Mouse (Mus musculus): Measurements from ENCODE around the gene Corin. TPM values are rescaled to one million over a fixed set of nuclear protein-coding genes. Genes with fewer than 3 reads are reported as not detected.

Corin gene
- polyA plus RNA-seq, 1 experiment, result 0.50 TPM

DNA sequence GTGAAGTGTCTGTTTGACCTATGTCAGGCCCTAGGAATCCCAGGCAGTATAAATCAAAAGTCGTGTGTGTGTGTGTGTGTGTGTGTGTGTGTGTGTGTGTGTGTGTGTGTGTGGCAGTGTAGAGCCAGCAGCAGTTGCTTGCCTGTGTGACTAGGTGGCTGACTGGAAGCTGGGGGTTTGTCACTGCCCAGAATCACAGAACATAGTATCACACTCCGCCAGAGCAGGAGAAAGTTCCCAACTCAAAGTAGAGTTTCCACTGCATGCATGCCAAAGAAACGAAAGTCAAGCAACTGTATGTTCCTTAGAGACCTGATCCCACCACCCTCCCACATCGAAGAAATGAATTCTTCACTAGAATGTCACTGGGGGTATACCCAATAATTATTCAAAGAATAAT, 61.3 kb downstream of the Corin start:
- DNase-seq (ENCODE audit: low read depth), result no peak

DNA sequence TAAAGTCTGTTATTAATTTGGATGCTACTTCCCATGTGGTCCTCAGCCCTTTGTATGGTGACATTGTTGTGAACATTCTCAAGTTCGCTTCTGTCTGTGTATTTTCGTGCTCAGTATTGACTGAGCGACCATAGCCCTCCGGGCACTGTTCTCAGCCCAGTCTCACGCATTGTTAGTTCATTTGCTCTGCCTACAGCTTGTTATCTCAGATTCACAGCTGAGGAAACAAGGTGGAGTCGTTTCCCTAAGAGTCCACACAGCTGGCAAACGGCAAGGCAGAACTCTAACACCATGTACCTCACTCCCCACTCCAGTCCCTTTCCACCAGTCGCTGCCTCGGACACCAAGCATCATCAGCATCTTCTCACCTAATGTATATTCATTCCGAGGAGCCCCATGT, 63.1 kb downstream of the Corin start:
- no peak for DNase-seq (ENCODE audit: low read depth)

DNA sequence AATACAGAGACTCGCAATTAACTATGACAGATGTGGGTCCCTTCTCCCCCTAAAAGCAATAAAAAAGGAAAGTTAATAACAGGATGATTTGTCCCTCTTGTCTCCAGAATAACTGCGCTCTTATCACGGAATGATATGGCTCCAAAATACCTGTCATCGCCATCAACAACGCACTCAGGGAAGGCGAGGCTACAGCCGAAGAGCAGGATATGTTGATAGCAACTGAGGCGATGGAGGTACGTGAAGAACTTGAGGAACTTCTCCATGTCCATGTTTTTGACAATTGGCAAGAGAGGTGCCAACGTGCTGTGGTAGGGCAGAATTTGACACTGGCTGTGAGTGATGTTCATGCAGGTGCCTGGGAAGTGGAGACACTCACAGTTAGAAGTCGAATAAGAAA, 69.2 kb downstream of the Corin start:
- DNase-seq (ENCODE audit: low read depth), result no peak

DNA sequence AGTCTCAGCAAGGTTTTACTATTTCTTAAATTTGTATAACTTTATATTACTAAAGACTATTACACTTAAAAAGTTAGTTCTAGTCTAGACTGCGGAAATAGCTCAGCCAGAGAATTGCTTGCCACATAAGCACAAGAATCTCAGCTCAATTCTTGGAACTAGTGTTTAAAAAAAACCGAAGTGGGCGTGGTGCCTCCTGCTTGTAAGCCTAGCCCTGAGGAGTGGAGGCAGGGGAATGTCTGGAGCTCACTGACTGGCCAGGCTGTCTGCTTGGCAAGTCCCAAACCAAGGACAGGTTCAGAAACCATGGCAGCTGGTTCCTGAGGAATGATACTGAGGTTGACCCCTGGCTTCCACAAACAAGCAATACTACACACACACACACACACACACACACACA, 72.4 kb downstream of the Corin start:
- no peak for DNase-seq (ENCODE audit: low read depth)

DNA sequence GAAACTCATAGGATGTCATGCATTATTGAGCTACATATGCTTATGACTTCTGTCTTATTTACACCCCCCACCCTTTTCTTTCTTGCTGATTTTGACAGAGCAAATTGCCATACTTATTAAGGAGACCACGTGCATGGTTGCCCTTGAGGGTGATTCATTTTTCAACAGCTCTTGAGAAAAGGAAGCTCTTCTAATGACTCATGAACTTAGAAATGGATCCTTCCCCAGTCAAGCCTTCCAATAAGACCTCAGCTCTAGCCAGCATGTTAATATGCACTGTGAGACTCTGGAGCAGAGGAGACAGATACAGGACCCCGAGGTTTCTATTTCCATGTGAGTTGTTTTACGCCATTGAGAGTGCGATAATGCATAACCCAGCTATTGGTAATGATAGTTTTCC, 76.7 kb downstream of the Corin start:
- no peak for DNase-seq (ENCODE audit: low read depth)

DNA sequence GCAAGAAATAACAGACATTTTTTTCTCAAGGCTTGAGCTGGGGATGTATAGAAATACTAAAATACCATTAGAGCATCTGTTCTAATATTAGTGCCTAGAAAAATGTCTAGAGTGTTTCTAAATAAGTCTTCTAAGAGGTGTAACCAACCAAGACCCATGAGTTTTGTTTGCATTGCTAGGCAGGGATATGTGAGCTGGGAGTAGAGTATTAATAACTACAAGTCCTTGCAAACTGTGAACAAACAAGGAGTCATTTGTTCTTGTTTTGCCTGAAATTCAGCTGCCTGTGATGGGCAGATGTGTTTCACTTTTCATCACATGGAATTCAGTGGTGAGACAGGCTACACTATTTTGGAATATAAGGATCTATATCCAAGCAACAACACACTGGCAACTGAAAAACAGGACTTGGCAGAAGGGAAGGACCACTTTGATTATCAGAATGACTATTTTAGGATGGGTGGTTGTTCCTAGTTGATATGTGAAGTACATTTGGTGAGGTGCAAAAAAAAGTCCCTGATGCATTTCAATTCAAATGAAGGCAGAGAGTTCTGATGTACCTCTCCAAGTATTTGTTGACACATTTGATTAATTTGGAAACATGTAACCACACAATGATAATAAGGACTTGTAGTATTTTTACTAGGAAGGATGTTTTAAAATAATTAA, 78.8 kb downstream of the Corin start:
- DNase-seq (ENCODE audit: low read depth), result no peak

DNA sequence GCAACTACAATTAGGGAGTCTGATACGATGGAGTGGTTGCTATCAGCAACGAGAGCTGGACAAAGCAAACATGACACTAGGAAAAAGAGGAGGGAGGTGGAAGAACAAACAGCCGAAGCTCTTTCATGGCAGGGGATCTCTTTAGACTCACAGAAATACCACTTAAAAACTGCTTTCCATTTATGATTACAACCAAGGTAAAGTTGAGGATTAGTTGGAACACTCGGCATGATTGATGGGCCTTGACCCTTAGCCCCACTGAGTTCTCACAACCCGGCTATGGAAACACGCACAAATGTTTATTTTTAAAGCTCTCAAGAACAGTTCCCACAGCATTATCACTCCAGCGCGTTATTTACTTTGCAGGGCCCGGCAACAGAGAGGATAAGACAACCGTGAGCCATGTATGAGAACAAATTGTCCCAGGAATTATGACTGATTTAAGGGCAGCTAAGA, 92.4 kb downstream of the Corin start:
- no peak for DNase-seq (ENCODE audit: low read depth)

DNA sequence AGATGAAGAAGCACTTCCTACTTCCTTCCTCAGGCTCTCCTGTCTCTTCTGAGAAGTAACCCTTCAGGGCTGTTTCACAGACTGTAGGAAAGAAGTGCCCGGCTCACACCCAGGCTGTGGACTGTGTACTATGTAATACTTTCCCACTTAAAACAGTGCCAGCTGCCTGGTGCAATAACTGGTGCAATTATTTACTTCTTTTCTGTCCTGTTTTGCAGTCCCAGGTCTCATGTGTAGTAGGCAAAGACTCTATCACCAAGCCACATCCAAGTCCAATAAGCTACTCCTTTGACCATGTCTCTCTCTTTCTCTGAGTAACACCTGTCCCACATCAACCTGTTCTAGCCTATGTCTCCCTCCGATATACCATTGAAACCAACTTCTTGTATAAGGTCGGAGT, 93.4 kb downstream of the Corin start:
- no peak for DNase-seq (ENCODE audit: low read depth)

DNA sequence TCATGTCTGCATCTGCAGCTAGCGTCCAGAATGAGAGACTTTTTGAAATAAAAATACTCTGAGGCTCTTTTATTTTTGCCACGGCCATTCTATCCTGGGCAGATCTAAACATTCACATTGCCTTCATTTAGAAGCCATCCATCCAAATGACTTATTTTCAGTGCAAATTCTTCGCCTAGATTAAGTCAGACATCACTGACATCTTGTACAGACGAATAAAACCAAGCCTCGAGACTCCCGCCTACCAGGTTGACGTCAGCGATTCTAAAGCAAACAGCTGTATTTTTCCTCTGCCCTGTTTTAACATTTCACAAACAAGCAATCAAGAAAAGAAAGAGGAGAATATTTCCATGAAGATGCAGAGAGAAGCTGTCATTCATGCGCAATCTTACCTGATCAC, 100.9 kb downstream of the Corin start:
- no peak for DNase-seq (ENCODE audit: low read depth)

DNA sequence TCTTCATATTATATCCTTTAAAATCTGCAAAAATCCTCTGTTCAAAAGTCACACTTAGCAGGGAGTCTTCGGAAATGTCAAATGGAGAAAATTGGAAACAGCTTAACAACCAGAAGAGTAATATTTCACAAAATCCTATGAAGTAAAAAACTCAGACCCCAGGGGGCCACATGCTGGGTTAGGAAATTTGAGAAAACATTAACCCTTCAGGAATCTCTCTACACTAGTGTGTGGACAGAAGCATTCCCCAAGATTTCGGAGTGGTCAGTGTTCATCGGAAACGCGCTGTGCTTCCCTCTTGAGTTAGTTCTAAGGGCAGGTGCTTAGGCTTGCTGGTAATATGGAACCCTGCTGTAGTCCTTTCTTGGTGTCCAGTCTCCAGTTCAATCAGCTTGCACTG, 101.4 kb downstream of the Corin start:
- DNase-seq (ENCODE audit: low read depth), result no peak

DNA sequence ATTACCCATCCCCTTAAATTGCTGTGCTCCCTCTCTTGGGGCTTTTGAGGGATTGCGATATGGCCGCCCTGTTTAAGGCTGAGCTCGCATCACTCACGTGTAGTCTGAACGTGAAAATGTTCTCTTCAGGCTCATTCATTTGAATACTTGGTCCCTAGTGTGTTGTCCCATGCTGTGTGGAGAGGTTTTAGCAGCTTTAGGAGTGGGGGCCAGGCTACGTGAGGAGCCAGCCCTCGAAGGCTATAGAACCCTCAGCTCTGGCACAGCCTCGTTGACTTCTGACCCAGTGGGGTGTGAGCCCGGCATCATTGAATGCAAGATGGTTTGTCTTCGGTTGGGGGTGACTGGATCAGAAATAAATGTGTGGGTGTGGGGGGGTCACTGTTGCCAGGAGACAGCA, 102.5 kb downstream of the Corin start:
- no peak for DNase-seq (ENCODE audit: low read depth)

DNA sequence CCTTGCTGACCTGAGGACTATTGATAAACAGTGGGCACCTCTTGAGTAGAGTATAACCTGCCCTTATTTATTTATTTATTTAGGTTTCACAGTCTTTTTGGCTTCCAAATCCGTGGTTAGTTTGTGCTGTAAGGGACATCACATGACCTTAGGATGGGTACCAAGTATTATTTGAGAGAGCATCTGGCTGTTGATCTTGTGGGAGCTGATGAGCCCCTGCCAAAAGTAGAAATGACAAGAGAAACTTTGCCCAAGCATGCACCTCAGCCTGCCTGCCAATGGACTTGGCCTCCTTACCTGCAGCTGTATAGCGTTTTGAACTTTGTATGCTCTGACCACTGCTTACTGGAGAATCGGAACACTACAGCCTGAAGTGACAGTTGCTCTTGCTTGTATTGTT, 103.0 kb downstream of the Corin start:
- DNase-seq (ENCODE audit: low read depth), result no peak

DNA sequence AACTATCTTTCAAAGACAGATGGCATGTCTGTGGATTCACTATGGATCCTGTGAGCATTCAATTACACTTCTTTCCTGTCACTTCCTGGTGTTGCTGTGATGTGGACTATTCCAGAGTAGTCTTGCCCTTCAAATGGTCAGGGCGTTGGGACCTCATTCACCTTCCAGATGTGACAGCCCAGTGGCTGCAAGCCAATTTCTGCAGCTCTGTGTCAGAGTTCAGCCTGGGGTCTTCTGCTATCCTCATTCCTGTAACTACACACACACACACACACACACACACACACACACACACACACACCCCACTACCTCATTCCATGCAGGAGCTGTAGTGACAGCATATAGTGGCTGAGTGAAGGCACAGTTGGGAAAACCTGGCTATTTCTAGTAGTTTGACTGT, 122.1 kb downstream of the Corin start:
- no peak for DNase-seq (ENCODE audit: low read depth)

DNA sequence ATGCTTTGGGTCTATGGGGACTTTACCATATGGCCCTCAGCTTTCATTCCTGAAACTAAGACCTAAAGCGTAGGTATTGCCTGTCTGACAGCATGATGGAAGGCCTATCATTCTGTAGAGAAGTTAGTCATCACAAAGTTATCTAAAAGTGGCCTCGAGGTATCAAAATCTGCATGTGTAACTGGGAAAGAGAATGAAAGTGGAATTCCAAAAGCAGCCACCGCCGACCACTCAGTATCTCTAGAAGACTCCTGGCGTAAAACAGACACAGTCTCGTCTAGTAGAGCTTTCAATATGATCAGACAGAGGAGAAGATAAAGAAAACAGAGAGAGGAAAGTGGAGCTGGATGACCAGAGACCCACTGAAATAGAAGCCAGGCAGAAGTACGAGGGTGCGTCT, 123.7 kb downstream of the Corin start:
- DNase-seq (ENCODE audit: low read depth), result no peak

DNA sequence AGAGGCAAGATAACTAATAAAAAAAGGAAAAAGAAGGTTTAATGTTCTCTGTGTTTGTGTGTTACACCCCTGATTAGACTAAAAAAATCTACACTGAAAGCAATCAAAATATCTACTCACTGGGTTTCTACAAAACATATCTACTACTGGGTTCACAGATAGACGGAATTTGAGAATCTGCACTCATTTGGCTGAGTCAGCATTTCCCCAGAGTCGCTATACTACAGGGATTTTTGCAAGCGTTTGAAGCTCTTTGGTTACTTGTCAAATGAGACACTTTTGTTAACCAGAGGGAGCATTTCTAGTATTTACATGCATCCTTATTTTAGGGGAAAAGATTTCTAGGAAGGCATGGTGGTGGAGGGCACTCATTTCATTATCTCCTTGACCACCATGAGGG, 136.3 kb downstream of the Corin start:
- no peak for DNase-seq (ENCODE audit: low read depth)

DNA sequence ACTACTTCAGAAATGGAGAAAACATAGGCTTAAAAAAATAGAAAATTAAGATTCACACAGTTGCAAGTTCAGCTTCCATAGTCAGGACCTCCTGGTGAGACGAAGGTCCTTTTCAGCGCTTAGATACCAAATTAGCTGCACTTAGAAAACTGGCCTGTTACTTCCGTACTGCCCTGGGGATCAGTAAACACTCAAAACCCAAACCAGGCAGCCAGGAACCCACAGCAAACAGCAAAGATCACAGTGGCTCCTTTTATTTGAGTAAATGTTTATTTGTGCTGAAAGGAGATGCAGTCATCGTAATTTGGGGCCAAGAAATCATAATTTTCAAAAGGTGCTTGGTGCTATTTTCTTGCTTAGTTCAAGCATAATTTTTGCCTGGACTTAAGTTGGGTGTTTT, 138.5 kb downstream of the Corin start:
- no peak for DNase-seq (ENCODE audit: low read depth)

DNA sequence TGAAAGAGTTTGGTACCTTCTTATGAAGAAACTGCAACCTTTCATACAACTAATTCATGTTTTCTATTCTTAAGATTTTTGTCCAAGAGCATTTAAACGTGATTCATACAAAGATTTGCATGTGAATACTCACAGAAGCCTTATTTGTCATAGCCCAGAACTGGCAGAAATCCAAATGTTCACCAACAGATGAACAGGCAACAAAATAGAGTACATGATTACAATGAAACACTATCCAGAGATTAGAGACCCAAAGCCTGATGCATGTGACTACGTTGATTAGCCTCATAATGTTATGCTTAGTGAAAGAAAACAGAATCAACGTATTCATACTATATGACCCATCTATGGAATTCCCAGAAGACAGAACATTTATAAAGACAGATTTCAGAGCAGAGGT, 140.4 kb downstream of the Corin start:
- no peak for DNase-seq (ENCODE audit: low read depth)

DNA sequence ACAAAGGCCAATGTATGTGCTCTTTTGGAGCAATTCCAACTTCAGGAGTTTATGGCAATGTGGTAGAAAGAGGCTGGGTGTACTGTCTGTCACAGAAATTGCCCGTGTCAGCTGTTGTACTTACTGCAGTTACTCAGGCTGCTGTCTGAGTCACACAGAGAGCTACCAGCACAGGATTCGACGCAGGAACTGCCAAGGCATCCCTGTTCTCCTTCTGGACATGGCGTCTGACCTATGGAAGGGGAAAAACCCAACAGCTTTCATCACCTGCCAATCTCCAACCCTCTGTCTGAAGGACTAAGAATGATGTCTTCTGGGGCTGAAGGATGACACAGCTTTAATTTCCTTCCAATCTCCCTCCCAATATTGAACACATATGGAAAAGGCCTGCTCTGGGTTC, 150.5 kb downstream of the Corin start:
- no peak for DNase-seq (ENCODE audit: low read depth)

DNA sequence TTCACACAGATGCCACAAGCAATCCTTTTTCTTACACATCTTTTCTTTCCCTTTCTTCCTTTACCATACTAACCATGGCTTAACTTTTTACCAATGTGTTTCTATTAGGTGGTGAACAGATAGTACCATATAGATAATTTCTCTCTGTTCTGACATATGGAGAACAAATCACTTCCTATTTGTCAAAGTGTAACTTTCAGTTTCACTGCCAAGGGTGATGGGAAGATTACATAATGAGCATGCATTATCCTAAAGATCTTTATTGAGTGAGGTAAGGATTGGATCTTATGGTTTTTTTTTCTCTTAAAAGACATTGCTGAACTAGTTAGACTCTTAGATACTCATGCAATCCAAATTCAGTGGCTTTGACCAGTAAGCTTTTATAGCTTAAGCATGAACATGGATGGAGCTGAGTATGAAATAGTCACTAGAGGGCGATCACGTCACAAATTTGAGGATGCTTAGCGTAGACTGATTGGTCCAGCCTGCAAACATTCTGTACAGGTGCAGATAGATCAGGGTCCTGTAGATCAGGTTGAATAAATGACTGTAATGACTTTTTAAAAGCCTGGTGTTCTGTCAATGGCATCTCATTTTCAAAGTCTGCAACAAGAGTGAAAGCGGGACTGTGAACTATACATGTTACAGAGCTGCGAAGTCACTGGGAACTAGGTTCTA, 154.1 kb downstream of the Corin start:
- no peak for DNase-seq (ENCODE audit: low read depth)

DNA sequence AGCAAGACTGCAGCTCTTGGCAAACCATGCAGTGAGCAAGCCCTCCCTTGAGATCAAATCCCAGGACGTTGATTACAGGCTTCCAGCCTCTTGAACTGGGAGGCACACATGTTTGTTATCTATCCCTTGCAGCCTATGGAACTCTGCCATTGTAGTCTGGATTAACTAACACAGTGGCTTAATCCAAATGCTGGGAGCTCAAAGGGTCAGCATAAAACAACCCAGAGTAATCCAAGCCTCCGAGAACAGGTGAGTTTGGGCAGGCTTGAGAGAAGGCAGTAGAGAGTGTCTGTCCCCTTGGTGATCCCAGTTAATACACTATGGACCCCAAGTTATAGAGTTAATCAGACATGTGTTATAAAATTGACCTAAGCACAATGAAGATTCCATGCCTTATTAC, 155.7 kb downstream of the Corin start:
- DNase-seq (ENCODE audit: low read depth), result no peak

DNA sequence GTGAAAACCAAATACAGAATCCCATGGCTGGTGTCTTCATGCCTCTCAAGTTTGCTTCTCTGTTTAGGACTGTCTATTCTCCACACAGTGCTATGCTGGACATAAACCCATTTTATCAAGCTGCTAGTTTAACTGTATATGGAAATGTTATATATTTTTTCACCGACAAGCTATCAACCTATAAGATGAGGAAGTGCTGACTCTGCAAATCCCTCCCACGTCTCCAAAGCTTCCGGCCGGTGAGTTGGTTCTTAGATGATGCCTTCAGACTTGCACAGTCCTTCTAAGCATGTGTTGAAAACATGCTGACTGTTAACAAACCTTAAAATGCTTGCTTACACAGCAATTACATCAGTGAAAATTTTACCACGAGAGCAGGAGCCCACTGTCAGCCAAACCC, 168.4 kb downstream of the Corin start:
- DNase-seq (ENCODE audit: low read depth), result no peak

DNA sequence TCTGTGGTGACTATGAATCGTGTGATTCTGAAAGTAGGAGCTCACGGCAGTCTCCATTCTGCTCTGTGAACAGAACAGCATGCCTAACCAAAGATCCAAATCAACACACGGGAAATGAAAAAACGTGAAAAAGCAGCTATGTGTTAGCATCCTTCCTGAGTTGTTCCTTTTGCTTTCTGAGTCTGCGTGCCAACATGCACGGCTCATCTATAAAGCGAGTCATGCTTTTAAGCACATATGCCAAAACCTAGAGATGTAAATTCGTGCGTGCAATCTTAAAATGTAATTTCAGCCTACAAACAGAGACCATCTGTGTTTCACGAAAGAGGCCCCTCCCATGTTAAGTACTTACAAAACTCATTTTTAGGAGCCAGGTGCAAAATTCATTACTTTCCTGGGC, 171.4 kb downstream of the Corin start:
- DNase-seq (ENCODE audit: low read depth), result no peak

DNA sequence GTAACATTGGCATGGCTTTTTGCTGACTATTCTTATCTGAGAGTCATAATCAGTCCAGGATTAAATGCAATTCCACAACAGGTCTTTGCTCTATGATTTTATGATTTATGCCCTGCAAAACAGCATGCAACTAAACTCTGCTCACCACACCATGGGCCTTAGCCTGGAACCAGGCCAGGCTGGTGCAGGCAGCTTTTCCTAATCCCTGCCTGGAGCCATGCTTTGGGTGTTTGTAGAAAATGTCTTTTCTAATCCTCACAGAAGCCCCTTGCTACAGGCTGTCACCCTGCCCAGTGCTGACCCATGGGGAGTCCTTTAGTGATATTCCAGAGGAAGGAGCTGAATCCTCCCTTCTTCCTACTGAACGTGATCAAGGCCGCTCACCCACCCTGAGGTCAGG, 173.1 kb downstream of the Corin start:
- DNase-seq (ENCODE audit: low read depth), result no peak

DNA sequence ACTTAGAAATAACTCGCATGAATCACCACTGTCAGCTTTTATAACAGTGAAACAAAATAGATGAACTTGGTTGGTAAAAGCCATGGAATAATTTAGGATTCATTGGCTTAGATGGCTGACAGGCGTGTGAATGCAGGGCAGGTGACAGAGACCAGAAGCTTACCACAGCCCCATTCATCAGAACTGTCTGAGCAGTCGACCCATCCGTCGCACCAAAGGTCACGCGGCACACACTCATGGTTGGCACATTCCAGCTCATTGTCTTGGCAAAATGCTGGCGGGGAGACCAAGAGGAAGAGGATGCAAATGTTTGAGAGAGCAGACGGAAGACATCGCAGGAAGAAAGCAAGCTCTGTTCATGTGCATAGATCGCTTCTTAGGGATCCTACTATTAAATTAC, 173.6 kb downstream of the Corin start:
- no peak for DNase-seq (ENCODE audit: low read depth)

Data from gonadal fat pad, adult 2 months (tissue).